Mouse (Mus musculus): Measurements from ENCODE around the gene Trp53inp2. TPM values are rescaled to one million over a fixed set of nuclear protein-coding genes. Genes with fewer than 3 reads are reported as not detected.

The Trp53inp2 gene
- polyA plus RNA-seq, 1 experiment from 2014 or later, result 29.2 TPM

MicroRNA genes within 50 kb of the gene (microRNA counts, 519-probe panel; counts per million panel counts)
- 2,267 counts per million, percentile 35 among the panel's probes with 10 or more counts for microRNA mmu-miR-695

Small RNA genes within 50 kb of the gene (microRNA-seq; reads per million reads assigned to microRNA genes)
- gene Mir695 (ENCODE audit: borderline number of aligned reads), result not detected

Other genes starting within 250 kb of the Trp53inp2 start
- 45.4 and 48.8 TPM in 2 replicates for gene Itch, start 247.6 kb upstream of the Trp53inp2 start, polyA plus RNA-seq (2014; fragmentation: Nextera tagmentation; extraction: Ambion mirVana)
- 453 and 460 TPM in 2 replicates for gene Dynlrb1, start 144.5 kb upstream of the Trp53inp2 start, polyA plus RNA-seq (2014; fragmentation: Nextera tagmentation; extraction: Ambion mirVana)
- 241 and 248 TPM in 2 replicates for gene Map1lc3a, start 104.8 kb upstream of the Trp53inp2 start, polyA plus RNA-seq (2014; fragmentation: Nextera tagmentation; extraction: Ambion mirVana)
- gene Pigu, start 23.6 kb upstream of the Trp53inp2 start, polyA plus RNA-seq (2014; fragmentation: Nextera tagmentation; extraction: Ambion mirVana), result 43.7 and 47.9 TPM in 2 replicates
- gene Ncoa6, start 92.8 kb downstream of the Trp53inp2 start, polyA plus RNA-seq (2014; fragmentation: Nextera tagmentation; extraction: Ambion mirVana), result 23.0 and 27.4 TPM in 2 replicates
- 15.3 and 15.8 TPM in 2 replicates for gene Acss2, start 136.9 kb downstream of the Trp53inp2 start, polyA plus RNA-seq (2014; fragmentation: Nextera tagmentation; extraction: Ambion mirVana)
- gene Ggt7, start 137.2 kb downstream of the Trp53inp2 start, polyA plus RNA-seq (2014; fragmentation: Nextera tagmentation; extraction: Ambion mirVana), result 6.1 and 8.7 TPM in 2 replicates
- 27.1 and 27.6 TPM in 2 replicates for gene Gss, start 211.8 kb downstream of the Trp53inp2 start, polyA plus RNA-seq (2014; fragmentation: Nextera tagmentation; extraction: Ambion mirVana)
- 4.6 and 5.3 TPM in 2 replicates for gene Myh7b, start 230.2 kb downstream of the Trp53inp2 start, polyA plus RNA-seq (2014; fragmentation: Nextera tagmentation; extraction: Ambion mirVana)

Data from embryonic facial prominence, embryonic 14.5 days (tissue).